Mouse (Mus musculus) T-cell, adult 2 months (primary cell): ENCODE data around the gene Gm10721.
"Not testable (repeated sequence)": the region's sequence is repeated elsewhere in the genome, so short reads cannot be mapped to it uniquely, and the experiment has no call there.

Source experiments
- DNase-seq: peaks from one replicate; pipeline ENCODE4 v3.0.0; 2022; ENCODE audit warnings: low spot score

The Gm10721 gene

DNA sequence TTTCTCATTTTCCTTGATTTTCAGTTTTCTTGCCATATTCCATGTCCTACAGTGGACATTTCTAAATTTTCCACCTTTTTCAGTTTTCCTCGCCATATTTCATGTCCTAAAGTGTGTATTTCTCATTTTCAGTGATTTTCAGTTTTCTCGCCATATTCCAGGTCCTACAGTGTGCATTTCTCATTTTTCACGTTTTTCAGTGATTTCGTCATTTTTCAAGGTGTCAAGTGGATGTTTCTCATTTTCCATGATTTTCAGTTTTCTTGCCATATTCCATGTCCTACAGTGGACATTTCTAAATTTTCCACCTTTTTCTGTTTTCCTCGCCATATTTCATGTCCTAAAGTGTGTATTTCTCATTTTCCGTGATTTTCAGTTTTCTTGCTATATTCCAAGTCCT is 12.7 kb downstream of the Gm10721 start:
- peak; percentile 73 for DNase-seq

DNA sequence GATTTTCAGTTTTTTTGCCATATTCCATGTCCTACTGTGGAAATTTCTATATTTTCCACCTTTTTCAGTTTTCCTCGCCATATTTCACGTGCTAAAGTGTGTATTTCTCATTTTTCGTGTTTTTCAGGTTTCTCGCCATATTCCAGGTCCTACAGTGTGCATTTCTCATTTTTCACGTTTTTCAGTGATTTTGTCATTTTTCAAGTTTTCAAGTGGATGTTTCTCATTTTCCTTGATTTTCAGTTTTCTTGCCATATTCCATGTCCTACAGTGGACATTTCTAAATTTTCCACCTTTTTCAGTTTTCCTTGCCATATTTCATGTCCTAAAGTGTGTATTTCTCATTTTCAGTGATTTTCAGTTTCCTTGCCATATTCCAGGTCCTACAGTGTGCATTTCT is 13.2 kb downstream of the Gm10721 start:
- not testable (repeated sequence) for DNase-seq

DNA sequence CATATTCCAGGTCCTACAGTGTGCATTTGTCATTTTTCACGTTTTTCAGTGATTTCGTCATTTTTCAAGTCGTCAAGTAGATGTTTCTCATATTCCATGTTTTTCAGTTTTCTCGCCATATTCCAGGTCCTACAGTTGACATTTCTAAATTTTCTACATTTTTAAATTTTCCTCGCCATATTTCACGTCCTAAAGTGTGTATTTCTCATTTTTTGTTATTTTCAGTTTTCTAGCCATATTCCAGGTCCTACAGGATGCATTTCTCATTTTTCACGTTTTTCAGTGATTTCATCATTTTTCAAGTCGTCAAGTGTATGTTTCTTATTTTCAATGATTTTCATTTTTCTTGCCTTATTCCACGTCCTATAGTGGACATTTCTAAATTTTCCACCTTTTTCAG is 13.8 kb downstream of the Gm10721 start:
- not testable (repeated sequence) for DNase-seq

DNA sequence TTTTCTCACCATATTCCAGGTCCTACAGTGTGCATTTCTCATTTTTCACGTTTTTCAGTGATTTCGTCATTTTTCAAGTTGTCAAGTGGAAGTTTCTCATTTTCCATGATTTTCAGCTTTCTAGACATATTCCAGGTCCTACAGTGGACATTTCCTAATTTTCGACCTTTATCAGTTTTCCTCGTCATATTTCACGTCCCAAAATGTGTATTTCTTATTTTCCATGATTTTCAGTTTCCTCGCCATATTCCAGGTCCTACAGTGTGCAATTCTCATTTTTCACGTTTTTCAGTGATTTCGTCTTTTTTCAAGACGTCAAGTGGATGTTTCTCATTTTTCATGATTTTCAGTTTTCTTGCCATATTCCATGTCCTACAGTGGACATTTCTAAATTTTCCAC is 14.3 kb downstream of the Gm10721 start:
- not testable (repeated sequence) for DNase-seq

DNA sequence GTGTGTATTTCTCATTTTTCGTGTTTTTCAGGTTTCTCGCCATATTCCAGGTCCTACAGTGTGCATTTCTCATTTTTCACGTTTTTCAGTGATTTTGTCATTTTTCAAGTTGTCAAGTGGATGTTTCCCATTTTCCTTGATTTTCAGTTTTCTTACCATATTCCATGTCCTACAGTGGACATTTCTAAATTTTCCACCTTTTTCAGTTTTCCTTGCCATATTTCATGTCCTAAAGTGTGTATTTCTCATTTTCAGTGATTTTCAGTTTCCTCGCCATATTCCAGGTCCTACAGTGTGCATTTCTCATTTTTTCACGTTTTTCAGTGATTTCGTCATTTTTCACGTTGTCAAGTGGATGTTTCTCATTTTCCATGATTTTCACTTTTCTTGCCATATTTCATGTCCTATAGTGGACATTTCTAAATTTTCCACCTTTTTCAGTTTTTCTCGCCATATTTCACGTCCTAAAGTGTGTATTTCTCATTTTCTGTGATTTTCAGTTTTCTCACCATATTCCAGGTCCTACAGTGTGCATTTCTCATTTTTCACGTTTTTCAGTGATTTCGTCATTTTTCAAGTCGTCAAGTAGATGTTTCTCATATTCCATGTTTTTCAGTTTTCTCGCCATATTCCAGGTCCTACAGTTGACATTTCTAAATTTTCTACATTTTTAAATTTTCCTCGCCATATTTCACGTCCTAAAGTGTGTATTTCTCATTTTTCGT is 16.5 kb downstream of the Gm10721 start:
- peak; percentile 46 for DNase-seq

DNA sequence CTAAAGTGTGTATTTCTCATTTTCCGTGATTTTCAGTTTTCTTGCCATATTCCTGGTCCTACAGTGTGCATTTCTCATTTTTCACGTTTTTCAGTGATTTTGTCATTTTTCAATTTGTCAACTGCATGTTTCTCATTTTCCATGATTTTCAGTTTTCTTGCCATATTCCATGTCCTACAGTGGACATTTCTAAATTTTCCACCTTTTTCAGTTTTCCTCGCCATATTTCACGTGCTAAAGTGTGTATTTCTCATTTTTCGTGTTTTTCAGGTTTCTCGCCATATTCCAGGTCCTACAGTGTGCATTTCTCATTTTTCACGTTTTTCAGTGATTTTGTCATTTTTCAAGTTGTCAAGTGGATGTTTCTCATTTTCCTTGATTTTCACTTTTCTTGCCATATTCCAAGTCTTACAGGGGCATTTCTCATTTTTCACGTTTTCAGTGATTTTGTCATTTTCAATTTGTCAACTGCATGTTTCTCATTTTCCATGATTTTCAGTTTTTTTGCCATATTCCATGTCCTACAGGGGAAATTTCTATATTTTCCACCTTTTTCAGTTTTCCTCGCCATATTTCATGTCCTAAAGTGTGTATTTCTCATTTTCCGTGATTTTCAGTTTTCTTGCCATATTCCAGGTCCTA is 17.9 kb downstream of the Gm10721 start:
- not testable (repeated sequence) for DNase-seq

DNA sequence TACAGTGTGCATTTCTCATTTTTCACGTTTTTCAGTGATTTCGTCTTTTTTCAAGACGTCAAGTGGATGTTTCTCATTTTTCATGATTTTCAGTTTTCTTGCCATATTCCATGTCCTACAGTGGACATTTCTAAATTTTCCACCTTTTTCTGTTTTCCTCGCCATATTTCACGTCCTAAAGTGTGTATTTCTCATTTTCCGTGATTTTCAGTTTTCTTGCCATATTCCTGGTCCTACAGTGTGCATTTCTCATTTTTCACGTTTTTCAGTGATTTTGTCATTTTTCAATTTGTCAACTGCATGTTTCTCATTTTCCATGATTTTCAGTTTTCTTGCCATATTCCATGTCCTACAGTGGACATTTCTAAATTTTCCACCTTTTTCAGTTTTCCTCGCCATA is 21.4 kb downstream of the Gm10721 start, which contains the start of gene Gm17535:
Gene Gm17535, plus strand, starts transcription at position 301 of the 400 bp plus-strand sequence.
- not testable (repeated sequence) for DNase-seq

DNA sequence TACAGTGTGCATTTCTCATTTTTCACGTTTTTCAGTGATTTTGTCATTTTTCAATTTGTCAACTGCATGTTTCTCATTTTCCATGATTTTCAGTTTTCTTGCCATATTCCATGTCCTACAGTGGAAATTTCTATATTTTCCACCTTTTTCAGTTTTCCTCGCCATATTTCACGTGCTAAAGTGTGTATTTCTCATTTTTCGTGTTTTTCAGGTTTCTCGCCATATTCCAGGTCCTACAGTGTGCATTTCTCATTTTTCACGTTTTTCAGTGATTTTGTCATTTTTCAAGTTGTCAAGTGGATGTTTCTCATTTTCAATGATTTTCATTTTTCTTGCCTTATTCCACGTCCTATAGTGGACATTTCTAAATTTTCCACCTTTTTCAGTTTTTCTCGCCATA is 23.6 kb downstream of the Gm10721 start, which contains the start of gene Gm10715:
Gene Gm10715, plus strand, starts transcription at position 301 of the 400 bp plus-strand sequence.
- not testable (repeated sequence) for DNase-seq

DNA sequence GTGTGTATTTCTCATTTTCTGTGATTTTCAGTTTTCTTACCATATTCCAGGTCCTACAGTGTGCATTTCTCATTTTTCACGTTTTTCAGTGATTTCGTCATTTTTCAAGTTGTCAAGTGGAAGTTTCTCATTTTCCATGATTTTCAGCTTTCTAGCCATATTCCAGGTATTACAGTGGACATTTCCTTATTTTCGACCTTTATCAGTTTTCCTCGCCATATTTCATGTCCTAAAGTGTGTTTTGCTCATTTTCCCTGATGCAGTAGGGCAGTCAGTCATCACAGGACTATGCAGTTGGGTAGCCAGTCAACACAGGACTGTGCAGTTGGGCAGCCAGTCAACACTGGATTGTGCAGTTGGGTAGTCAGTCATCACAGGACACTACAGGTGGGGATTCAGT is 25.2 kb downstream of the Gm10721 start:
- DNase-seq: not testable (repeated sequence)
